Mouse (Mus musculus): Measurements from ENCODE around the gene Vmn1r168.
"Not testable (repeated sequence)": the region's sequence is repeated elsewhere in the genome, so short reads cannot be mapped to it uniquely, and the experiment has no call there.

Vmn1r168 gene

DNA sequence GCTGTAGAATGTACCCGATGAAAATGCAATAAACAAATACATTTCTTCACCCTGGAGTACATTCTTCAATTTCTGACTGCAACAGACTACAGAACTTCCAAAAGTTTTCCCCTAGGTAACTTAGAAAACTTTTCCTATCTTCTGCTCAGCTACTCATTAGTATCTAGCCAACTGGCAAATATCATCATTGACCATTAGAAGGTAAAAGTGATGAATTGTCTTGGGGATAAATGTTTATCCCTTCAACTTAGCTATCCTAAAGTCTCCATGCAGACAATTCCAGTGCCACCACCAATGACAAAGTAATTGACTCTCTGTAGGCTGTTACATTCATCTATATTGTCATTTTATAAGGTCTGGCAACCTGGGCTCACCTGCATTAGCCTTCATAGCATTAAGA is at the start of gene Vmn1r168:
TSS of gene Vmn1r168 (plus strand) at position 301 of the 400 bp plus-strand sequence.
- not testable (repeated sequence) for DNase-seq (ENCODE audit: low spot score in 2 of 2)

DNA sequence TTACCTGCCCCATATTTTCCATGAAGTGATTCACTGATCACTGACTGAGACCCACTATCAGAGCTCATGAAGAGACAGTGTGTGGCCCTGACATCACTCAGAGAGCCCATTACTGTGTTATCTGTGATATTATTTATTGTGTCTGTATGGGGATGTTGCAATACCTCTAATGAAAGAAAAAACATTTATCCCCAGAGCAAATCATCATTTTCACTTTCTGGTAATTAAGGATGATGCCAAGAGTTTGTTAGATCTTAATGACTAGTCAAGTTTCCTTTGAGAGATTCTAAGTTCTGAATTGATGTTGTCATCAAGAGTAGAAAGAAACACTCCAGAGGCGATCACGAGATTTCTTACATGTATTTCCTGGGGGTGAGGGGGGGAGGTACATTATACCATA is 32.4 kb upstream of the Vmn1r168 start, which contains the start of gene Vmn1r167:
TSS of gene Vmn1r167 (minus strand) at position 101 of the 400 bp plus-strand sequence.
- DNase-seq (ENCODE audit: low spot score in 2 of 2), result not testable (repeated sequence)

DNA sequence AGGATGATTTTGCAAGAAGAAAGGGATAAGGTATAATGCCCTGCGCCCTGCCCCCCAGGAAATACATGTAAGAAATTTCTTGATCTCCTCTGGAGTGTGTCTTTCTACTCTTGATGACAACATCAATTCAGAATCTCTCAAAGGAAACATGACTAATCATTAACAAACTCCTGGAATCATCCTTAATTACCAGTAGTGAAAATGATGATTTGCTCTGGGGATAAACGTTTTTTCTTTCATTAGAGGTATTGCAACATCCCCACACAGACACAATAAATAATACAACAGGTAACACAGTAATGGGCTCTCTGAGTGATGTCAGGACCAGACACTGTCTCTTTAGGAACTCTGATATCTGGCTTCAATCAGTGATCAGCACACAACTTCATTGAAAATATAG is 35.7 kb downstream of the Vmn1r168 start, which contains the start of gene Vmn1r169:
TSS of gene Vmn1r169 (plus strand) at position 301 of the 400 bp plus-strand sequence.
- not testable (repeated sequence) for DNase-seq (ENCODE audit: low spot score in 2 of 2)

Data from spleen, postnatal 4 days (tissue).